Mouse (Mus musculus): ENCODE measurements around the gene Olfr794. TPM values are rescaled to one million over a fixed set of nuclear protein-coding genes. Genes with fewer than 3 reads are reported as not detected.

Olfr794 gene
- total RNA-seq (2021), result not detected
- long read RNA-seq, experiment 1, result 0 reads
- long read RNA-seq, experiment 2, result 0 reads

DNA sequence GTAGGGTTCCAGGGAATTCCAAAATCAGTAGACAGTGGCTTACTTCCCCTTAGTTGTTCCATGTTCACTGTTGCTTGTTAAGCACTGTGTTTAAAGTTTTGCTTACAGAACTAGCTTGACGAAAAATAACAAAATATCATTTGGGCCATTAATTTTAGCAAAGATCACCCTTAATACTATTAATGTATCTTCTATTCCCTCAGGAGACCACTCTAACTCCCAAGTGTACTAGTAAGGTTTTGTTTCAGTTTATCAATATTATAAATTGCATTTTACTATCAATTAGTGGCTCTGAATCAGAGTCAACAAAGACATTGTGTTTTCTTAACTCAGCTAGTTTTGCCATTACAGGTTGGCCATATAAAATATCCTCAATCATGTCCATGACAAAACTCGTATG lies at the start of gene Olfr794:
Gene Olfr794 (plus strand): TSS at position 301 of the 400 bp plus-strand sequence.
- DNase-seq, result no peak
- intact Hi-C loops (cut with DNase I), result no loop called here

DNA sequence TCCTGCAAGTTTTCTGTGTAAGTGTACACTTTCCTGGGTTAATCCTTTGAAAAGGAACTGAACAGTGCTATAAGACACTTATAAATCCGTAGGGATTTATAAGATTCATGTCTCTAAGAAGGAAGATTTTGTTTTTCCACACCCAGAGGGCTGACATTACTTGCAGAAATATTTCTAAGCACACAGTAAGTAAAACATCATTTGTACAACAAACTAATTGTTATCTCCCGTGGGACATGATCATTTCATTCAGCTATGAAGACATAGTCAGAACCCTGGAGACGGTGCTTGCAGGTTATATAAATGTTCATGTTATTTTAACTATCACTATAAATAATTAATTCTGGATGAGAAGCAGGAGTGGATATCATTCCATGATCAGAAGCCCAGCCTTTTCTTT lies 46.0 kb upstream of the Olfr794 start, which contains the start of gene Olfr791:
Gene Olfr791 (plus strand): TSS at position 301 of the 400 bp plus-strand sequence.
- DNase-seq, result no peak
- intact Hi-C loops (cut with DNase I), result no loop called here

DNA sequence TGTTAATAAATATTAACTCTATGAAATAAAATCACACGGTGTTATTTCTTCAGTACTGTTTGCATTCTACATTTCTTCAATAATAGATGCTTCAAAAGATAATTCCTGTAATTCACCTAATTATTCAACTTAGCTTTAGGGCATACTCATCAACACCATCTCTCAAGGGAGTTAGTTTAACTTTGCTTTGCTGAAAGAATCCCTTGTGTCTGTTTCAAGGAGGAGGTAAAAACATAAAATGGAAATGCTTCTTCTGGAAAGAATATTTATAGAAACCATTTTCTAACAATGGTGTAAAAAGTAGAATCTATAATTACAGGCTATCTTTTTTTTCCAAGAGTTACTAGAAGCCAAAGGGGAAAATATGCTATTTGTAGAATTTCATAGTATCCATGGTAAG lies 28.6 kb upstream of the Olfr794 start, which contains the start of gene Olfr792:
Gene Olfr792 (plus strand): TSS at position 301 of the 400 bp plus-strand sequence.
- no peak for DNase-seq
- intact Hi-C loops (cut with DNase I), result no loop called here

DNA sequence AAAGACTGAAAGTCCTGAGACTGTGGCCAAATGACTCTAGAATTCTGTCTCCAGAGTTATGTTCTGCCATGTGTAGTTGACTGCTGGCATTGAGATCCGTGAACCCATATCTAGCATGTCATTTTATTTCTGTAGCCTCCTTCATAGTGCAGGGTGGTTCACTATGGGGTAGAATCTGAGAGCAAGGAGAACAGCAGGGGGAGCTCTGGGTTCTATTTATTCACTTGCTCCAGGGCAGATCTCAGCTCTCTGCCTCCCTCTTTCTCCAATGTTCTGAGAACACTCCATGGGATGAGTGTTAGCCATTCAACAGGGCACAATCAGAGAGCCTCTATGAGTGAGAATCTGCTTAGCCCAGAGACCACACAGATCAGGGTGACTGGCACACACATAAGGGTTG lies 18.1 kb upstream of the Olfr794 start:
- no peak for DNase-seq
- intact Hi-C loops (cut with DNase I), result no loop called here

DNA sequence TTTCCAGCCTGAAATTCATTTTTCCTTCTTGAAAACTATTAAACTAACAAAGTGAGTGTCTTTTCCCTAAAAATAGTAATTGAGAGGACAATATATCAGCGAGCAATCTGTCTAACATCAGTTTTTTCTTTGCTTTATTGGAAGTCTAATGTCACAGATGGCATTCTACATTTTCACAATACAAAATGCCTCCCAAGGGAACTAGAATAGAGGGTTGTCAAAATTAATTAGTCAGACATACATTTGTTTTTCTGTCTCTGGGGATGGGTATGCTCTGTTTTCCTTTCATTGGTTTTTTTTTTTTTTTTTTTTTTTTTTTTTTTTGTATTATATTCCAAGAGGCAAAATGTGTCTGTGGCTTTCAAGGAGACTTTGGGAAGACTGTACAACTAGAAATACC lies 9.6 kb downstream of the Olfr794 start:
- intact Hi-C loops (cut with DNase I), result no loop called here
- no peak for DNase-seq

DNA sequence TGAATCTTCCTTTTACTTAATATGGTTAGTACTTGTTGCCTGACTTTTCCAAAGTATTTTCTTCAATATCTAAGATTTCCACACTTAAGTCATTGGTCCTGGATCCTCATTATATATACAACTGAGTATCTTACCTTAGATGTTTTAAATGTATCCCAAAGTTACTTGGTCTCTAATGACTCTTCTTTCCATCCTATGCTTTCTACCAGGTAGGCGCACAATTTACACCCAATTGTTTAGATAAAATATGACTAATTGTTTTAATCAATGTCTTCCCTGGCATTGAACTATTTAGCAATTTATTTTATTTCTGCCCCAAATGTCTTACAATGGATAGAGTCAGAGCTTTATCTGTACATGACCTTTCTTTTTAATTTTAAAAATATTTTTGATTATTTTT lies 45.0 kb downstream of the Olfr794 start, which contains the start of gene Olfr796:
Gene Olfr796 (minus strand): TSS at position 101 of the 400 bp plus-strand sequence.
- no peak for DNase-seq
- intact Hi-C loops (cut with DNase I), result no loop called here

DNA sequence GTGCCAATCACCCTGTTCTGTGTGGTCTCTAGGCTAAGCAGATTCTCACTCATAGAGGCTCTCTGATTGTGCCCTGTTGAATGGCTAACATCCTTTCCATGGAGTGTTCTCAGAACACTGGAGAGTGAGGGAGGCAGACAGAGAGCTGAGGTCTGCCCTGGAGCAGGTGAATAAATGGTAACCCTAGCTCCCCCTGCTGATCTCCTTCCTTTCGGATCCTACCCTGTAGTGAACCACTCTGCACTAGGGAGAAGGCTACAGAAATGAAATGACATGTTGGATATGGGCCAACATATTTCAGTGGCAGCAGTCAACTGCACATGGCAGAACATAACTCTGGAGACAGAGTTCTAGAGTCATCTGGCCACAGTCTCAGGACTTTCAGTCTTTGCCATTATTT lies 54.3 kb downstream of the Olfr794 start:
- intact Hi-C loops (cut with DNase I), result no loop called here
- no peak for DNase-seq

Small RNAs within 50 kb of the gene (microRNA-seq; reads per million reads assigned to microRNA genes)
- 0 reads per million in 2 experiments for gene Gm23252

Other genes with a start within 250 kb of the Olfr794 start
- gene Olfr780, start 249.5 kb upstream of the Olfr794 start, total RNA-seq (2021), result not detected
- not detected for gene Olfr781, start 238.8 kb upstream of the Olfr794 start, total RNA-seq (2021)
- gene Olfr782, start 218.8 kb upstream of the Olfr794 start, total RNA-seq (2021), result not detected
- not detected for gene Olfr784, start 183.6 kb upstream of the Olfr794 start, total RNA-seq (2021)
- gene Olfr785, start 162.2 kb upstream of the Olfr794 start, total RNA-seq (2021), result not detected
- not detected for gene Olfr786, start 140.3 kb upstream of the Olfr794 start, total RNA-seq (2021)
- gene Olfr787, start 105.8 kb upstream of the Olfr794 start, total RNA-seq (2021), result not detected
- gene Olfr788, start 96.7 kb upstream of the Olfr794 start, total RNA-seq (2021), result not detected
- gene Olfr789, start 82.9 kb upstream of the Olfr794 start, total RNA-seq (2021), result not detected
- gene Olfr790, start 69.2 kb upstream of the Olfr794 start, total RNA-seq (2021), result not detected
- not detected for gene Olfr791, start 45.9 kb upstream of the Olfr794 start, total RNA-seq (2021)
- not detected for gene Olfr792, start 28.5 kb upstream of the Olfr794 start, total RNA-seq (2021)
- gene Olfr796, start 44.9 kb downstream of the Olfr794 start, total RNA-seq (2021), result not detected
- gene Olfr798, start 60.3 kb downstream of the Olfr794 start, total RNA-seq (2021), result not detected
- not detected for gene Olfr799, start 69.8 kb downstream of the Olfr794 start, total RNA-seq (2021)
- gene Olfr800, start 90.0 kb downstream of the Olfr794 start, total RNA-seq (2021), result not detected
- gene Olfr801, start 106.2 kb downstream of the Olfr794 start, total RNA-seq (2021), result not detected
- gene Olfr802, start 120.5 kb downstream of the Olfr794 start, total RNA-seq (2021), result not detected
- not detected for gene Olfr803, start 126.6 kb downstream of the Olfr794 start, total RNA-seq (2021)
- gene Olfr804, start 135.6 kb downstream of the Olfr794 start, total RNA-seq (2021), result not detected
- not detected for gene Olfr805, start 161.7 kb downstream of the Olfr794 start, total RNA-seq (2021)
- not detected for gene Olfr806, start 174.3 kb downstream of the Olfr794 start, total RNA-seq (2021)
- gene Olfr807, start 190.1 kb downstream of the Olfr794 start, total RNA-seq (2021), result not detected
- not detected for gene Olfr808, start 197.8 kb downstream of the Olfr794 start, total RNA-seq (2021)
- not detected for gene Olfr809, start 207.0 kb downstream of the Olfr794 start, total RNA-seq (2021)
- gene Olfr810, start 227.3 kb downstream of the Olfr794 start, total RNA-seq (2021), result not detected
- gene Olfr811, start 236.7 kb downstream of the Olfr794 start, total RNA-seq (2021), result not detected